Mouse (Mus musculus) kidney, postnatal 0 days (tissue): Measurements from ENCODE around the gene Mical2. TPM values are rescaled to one million over a fixed set of nuclear protein-coding genes. Genes with fewer than 3 reads are reported as not detected.

ENCODE experiments used
- ATAC-seq: fragments of 200-750 bp; cut with Nextera tagmentation; replicated peaks from 2 replicates; pipeline ENCODE4 v1.8.0; 2017; ENCODE audit warnings: low read depth, moderate number of reproducible peaks, moderate TSS enrichment, moderate library complexity; ENCODE audit not compliant: low FRiP score
- DNase-seq: peaks from one replicate; pipeline ENCODE4 v3.0.0-alpha.2; 2016; ENCODE audit warnings: low spot score
- H3K27ac ChIP-seq: fragments of 300-500 bp; sonication (generic); 2 replicates; pipeline ENCODE4 v1.5.1; 2014; ENCODE audit warnings: mild to moderate bottlenecking
- H3K27me3 ChIP-seq: fragments of 300-500 bp; sonication (generic); 2 replicates; pipeline ENCODE4 v1.6.1; 2014; ENCODE audit warnings: low read length, mixed read lengths; ENCODE audit not compliant: insufficient read depth
- H3K36me3 ChIP-seq: fragments of 300-500 bp; sonication (generic); 2 replicates; pipeline ENCODE4 v1.6.1; 2014; ENCODE audit warnings: low read length, mixed read lengths; ENCODE audit not compliant: insufficient read depth
- H3K4me1 ChIP-seq: fragments of 300-500 bp; sonication (generic); replicated peaks from 2 replicates; pipeline ENCODE4 v1.6.1; 2014; ENCODE audit warnings: antibody characterized with exemption, low read length, mixed read lengths; ENCODE audit not compliant: insufficient read depth
- H3K4me2 ChIP-seq: fragments of 300-500 bp; sonication (generic); 2 replicates; pipeline ENCODE4 v1.6.1; 2014; ENCODE audit warnings: mild to moderate bottlenecking, low read length, moderate library complexity, mixed read lengths
- H3K4me3 ChIP-seq: fragments of 300-500 bp; sonication (generic); replicated peaks from 2 replicates; pipeline ENCODE4 v1.5.1; 2014; ENCODE audit warnings: low read depth, low read length
- H3K9ac ChIP-seq: fragments of 300-500 bp; sonication (generic); 2 replicates; pipeline ENCODE4 v1.6.1; 2014; ENCODE audit warnings: low read depth, low read length
- H3K9me3 ChIP-seq: fragments of 300-500 bp; sonication (generic); replicated peaks from 2 replicates; pipeline ENCODE4 v1.6.1; 2016; ENCODE audit warnings: low read length, inconsistent platforms, mixed read lengths
- CTCF ChIP-seq: IDR thresholded peaks from 2 replicates; pipeline ENCODE4 v1.5.1; 2016; ENCODE audit warnings: antibody characterized with exemption, low read depth, mild to moderate bottlenecking, moderate library complexity
- WGBS: fragments of 180-500 bp; shearing (Covaris S2); extraction: QIAGEN DNeasy Blood & Tissue Kit; methylation state at CpG from one replicate; pipeline ENCODE4 v1.1.7; 2014; 5-methylcytosine and 5-hydroxymethylcytosine counted together
- polyA plus RNA-seq: library from polyadenylated mRNA; unstranded; fragments of >200 nt; fragmentation: Nextera tagmentation; extraction: Ambion mirVana; gene quantifications from 2 replicates; pipeline ENCODE4 v1.2.1, GENCODE M21; 2015

The Mical2 gene
- polyA plus RNA-seq, 1 experiment from 2014 or later: 5.1 TPM

GRCm38 (mm10) chr7:112324577-112324976, 98.9 kb downstream of the Mical2 start:
- no peak for DNase-seq
- Histone ChIP-seq H3K9ac (no peak overlapping the region), H3K4me3 (no peak overlapping the region), H3K27ac (no peak overlapping the region), H3K36me3 (no peaks in the 10 kb centered on the region), H3K27me3 (no peaks in the 10 kb centered on the region), H3K4me2 (no peak overlapping the region), H3K4me1 (no peaks in the 10 kb centered on the region), H3K9me3 (no peaks in the 10 kb centered on the region)
- ATAC-seq: no peak
- TF ChIP-seq CTCF: no peak
- WGBS: 91% methylated on average over 5 of the region's 5 CpGs

- TF ChIP-seq CTCF: no peak
- Histone ChIP-seq H3K27me3 (no peaks in the 10 kb centered on the region), H3K9me3 (no peaks in the 10 kb centered on the region), H3K36me3 (no peaks in the 10 kb centered on the region), H3K4me1 (no peaks in the 10 kb centered on the region), H3K9ac (no peak overlapping the region), H3K4me3 (no peak overlapping the region), H3K4me2 (no peak overlapping the region), H3K27ac (no peak overlapping the region)
- 86% methylated on average over 4 of the region's 4 CpGs for WGBS
- DNase-seq: no peak
- ATAC-seq: no peak
Measured at GRCm38 (mm10) chr7:112326852-112327251, 101.2 kb downstream of the Mical2 start.

GRCm38 (mm10) chr7:112328969-112329368, 103.3 kb downstream of the Mical2 start:
- Histone ChIP-seq H3K4me3 (no peak overlapping the region), H3K4me2 (no peak overlapping the region), H3K36me3 (no peaks in the 10 kb centered on the region), H3K27ac (no peak overlapping the region), H3K9ac (no peak overlapping the region), H3K9me3 (no peaks in the 10 kb centered on the region), H3K27me3 (no peaks in the 10 kb centered on the region), H3K4me1 (no peaks in the 10 kb centered on the region)
- DNase-seq: peak; percentile 72
- WGBS: 25% methylated on average over 1 of the region's 1 CpGs
- no peak for ATAC-seq
- peak; percentile 72 for TF ChIP-seq CTCF

GRCm38 (mm10) chr7:112329496-112329895, 103.8 kb downstream of the Mical2 start:
- WGBS: 68% methylated on average over 7 of the region's 7 CpGs
- H3K4me2 ChIP-seq: no peak overlapping the region
- H3K36me3 ChIP-seq: no peaks in the 10 kb centered on the region
- no peak overlapping the region for H3K4me3 ChIP-seq
- no peak overlapping the region for H3K27ac ChIP-seq
- DNase-seq: no peak
- H3K27me3 ChIP-seq: no peaks in the 10 kb centered on the region
- ATAC-seq: no peak
- H3K9ac ChIP-seq: no peak overlapping the region
- H3K9me3 ChIP-seq: no peaks in the 10 kb centered on the region
- H3K4me1 ChIP-seq: no peaks in the 10 kb centered on the region
- no peak for TF ChIP-seq CTCF

GRCm38 (mm10) chr7:112330935-112331334, 105.3 kb downstream of the Mical2 start:
- no peak overlapping the region for H3K4me2 ChIP-seq

GRCm38 (mm10) chr7:112331804-112332203, 106.1 kb downstream of the Mical2 start:
- no peak overlapping the region for H3K4me3 ChIP-seq
- no peak for ATAC-seq
- H3K27me3 ChIP-seq: no peaks in the 10 kb centered on the region
- no peak overlapping the region for H3K4me2 ChIP-seq
- DNase-seq: no peak
- no peak overlapping the region for H3K9ac ChIP-seq
- H3K9me3 ChIP-seq: no peaks in the 10 kb centered on the region
- no peaks in the 10 kb centered on the region for H3K36me3 ChIP-seq
- TF ChIP-seq CTCF: no peak
- H3K27ac ChIP-seq: no peak overlapping the region
- no peaks in the 10 kb centered on the region for H3K4me1 ChIP-seq
- WGBS: 73% methylated on average over 8 of the region's 8 CpGs

More at GRCm38 (mm10) chr7:112330935-112331334, 105.3 kb downstream of the Mical2 start:
- WGBS: 71% methylated on average over 8 of the region's 8 CpGs
- no peaks in the 10 kb centered on the region for H3K27me3 ChIP-seq
- H3K9ac ChIP-seq: no peak overlapping the region
- no peaks in the 10 kb centered on the region for H3K4me1 ChIP-seq
- ATAC-seq (no peak), DNase-seq (no peak)
- H3K27ac ChIP-seq: no peak overlapping the region
- H3K9me3 ChIP-seq: no peaks in the 10 kb centered on the region
- no peak overlapping the region for H3K4me3 ChIP-seq
- TF ChIP-seq CTCF: no peak
- no peaks in the 10 kb centered on the region for H3K36me3 ChIP-seq

GRCm38 (mm10) chr7:112332426-112332825, 106.8 kb downstream of the Mical2 start:
- no peak for TF ChIP-seq CTCF
- H3K27ac ChIP-seq: no peak overlapping the region

More at GRCm38 (mm10) chr7:112332426-112332825, 106.8 kb downstream of the Mical2 start:
- Histone ChIP-seq H3K9ac (no peak overlapping the region), H3K36me3 (no peaks in the 10 kb centered on the region), H3K4me3 (no peak overlapping the region), H3K9me3 (no peaks in the 10 kb centered on the region), H3K4me1 (no peaks in the 10 kb centered on the region), H3K27me3 (no peaks in the 10 kb centered on the region), H3K4me2 (no peak overlapping the region)
- no peak for DNase-seq
- 75% methylated on average over 5 of the region's 5 CpGs for WGBS
- no peak for ATAC-seq
